Mouse (Mus musculus) neural tube, embryonic 12.5 days (tissue): ENCODE measurements around the gene Arl15. TPM values are rescaled to one million over a fixed set of nuclear protein-coding genes. Genes with fewer than 3 reads are reported as not detected.
A peak's percentile ranks its signal among the peaks of the same experiment; 100 is the strongest.

Source experiments
- ATAC-seq: fragments of 200-750 bp; cut with Nextera tagmentation; 2 replicates; pipeline ENCODE4 v1.8.0; 2017; ENCODE audit warnings: low read depth, mild to moderate bottlenecking, moderate TSS enrichment, moderate library complexity; ENCODE audit not compliant: low FRiP score
- H3K27ac ChIP-seq: fragments of 300-500 bp; sonication (generic); 2 replicates; pipeline ENCODE4 v1.5.1; 2016
- H3K27me3 ChIP-seq: fragments of 300-500 bp; sonication (generic); replicated peaks from 2 replicates; pipeline ENCODE4 v1.6.1; 2016; ENCODE audit warnings: mild to moderate bottlenecking
- H3K36me3 ChIP-seq: fragments of 300-500 bp; sonication (generic); 2 replicates; pipeline ENCODE4 v1.6.1; 2016; ENCODE audit warnings: mild to moderate bottlenecking
- H3K4me1 ChIP-seq: fragments of 300-500 bp; sonication (generic); 2 replicates; pipeline ENCODE4 v1.6.1; 2016
- H3K4me2 ChIP-seq: fragments of 300-500 bp; sonication (generic); replicated peaks from 2 replicates; pipeline ENCODE4 v1.6.1; 2016; ENCODE audit warnings: mild to moderate bottlenecking
- H3K4me3 ChIP-seq: fragments of 300-500 bp; sonication (generic); 2 replicates; pipeline ENCODE4 v1.5.1; 2016
- H3K9ac ChIP-seq: fragments of 300-500 bp; sonication (generic); 2 replicates; pipeline ENCODE4 v1.6.1; 2016; ENCODE audit warnings: mild to moderate bottlenecking
- H3K9me3 ChIP-seq: fragments of 300-500 bp; sonication (generic); 2 replicates; pipeline ENCODE4 v1.6.1; 2016; ENCODE audit warnings: mild to moderate bottlenecking
- WGBS: fragments of 180-500 bp; shearing (Covaris S2); methylation state at CpG from one replicate; pipeline ENCODE4 v1.1.7; 2016; 5-methylcytosine and 5-hydroxymethylcytosine counted together
- polyA plus RNA-seq: library from polyadenylated mRNA; unstranded; fragments of >200 nt; fragmentation: Nextera tagmentation; extraction: Ambion mirVana; gene quantifications from 2 replicates; pipeline ENCODE4 v1.2.1, GENCODE M21; 2016

The Arl15 gene
- polyA plus RNA-seq, 1 experiment from 2014 or later: 13.1 TPM

GRCm38 (mm10) chr13:113864893-113865292, 70.6 kb downstream of the Arl15 start:
- Histone ChIP-seq H3K27ac (no peak overlapping the region), H3K36me3 (no peaks in the 10 kb centered on the region), H3K4me2 (no peak overlapping the region), H3K4me3 (no peak overlapping the region), H3K9ac (no peak overlapping the region), H3K27me3 (no peaks in the 10 kb centered on the region), H3K9me3 (no peaks in the 10 kb centered on the region), H3K4me1 (no peaks in the 10 kb centered on the region)
- WGBS: 40% methylated on average over 1 of the region's 1 CpGs
- peak; percentile 71 for ATAC-seq

GRCm38 (mm10) chr13:113865378-113865777, 71.1 kb downstream of the Arl15 start:
- Histone ChIP-seq H3K36me3 (no peaks in the 10 kb centered on the region), H3K27me3 (no peaks in the 10 kb centered on the region), H3K27ac (no peak overlapping the region), H3K9me3 (no peaks in the 10 kb centered on the region), H3K4me1 (no peaks in the 10 kb centered on the region), H3K4me3 (no peak overlapping the region), H3K9ac (no peak overlapping the region), H3K4me2 (no peak overlapping the region)
- WGBS: 72% methylated on average over 6 of the region's 6 CpGs
- no peak for ATAC-seq

GRCm38 (mm10) chr13:113865806-113866205, 71.5 kb downstream of the Arl15 start:
- ATAC-seq: no peak
- H3K9me3 ChIP-seq: no peaks in the 10 kb centered on the region
- no peak overlapping the region for H3K4me3 ChIP-seq
- no peak overlapping the region for H3K27ac ChIP-seq
- H3K27me3 ChIP-seq: no peaks in the 10 kb centered on the region
- H3K4me1 ChIP-seq: no peaks in the 10 kb centered on the region
- H3K4me2 ChIP-seq: no peak overlapping the region
- WGBS: 41% methylated on average over 7 of the region's 7 CpGs
- no peaks in the 10 kb centered on the region for H3K36me3 ChIP-seq
- H3K9ac ChIP-seq: no peak overlapping the region

GRCm38 (mm10) chr13:113867736-113868135, 73.4 kb downstream of the Arl15 start:
- no peak overlapping the region for H3K27ac ChIP-seq
- no peaks in the 10 kb centered on the region for H3K27me3 ChIP-seq
- no peaks in the 10 kb centered on the region for H3K36me3 ChIP-seq
- H3K4me2 ChIP-seq: no peak overlapping the region
- 93% methylated on average over 2 of the region's 2 CpGs for WGBS
- no peak for ATAC-seq
- H3K9ac ChIP-seq: no peak overlapping the region
- no peaks in the 10 kb centered on the region for H3K9me3 ChIP-seq
- no peak overlapping the region for H3K4me3 ChIP-seq
- no peaks in the 10 kb centered on the region for H3K4me1 ChIP-seq

- Histone ChIP-seq H3K36me3 (no peaks in the 10 kb centered on the region), H3K9ac (no peak overlapping the region), H3K9me3 (no peaks in the 10 kb centered on the region), H3K4me3 (no peak overlapping the region), H3K27ac (no peak overlapping the region), H3K4me1 (no peaks in the 10 kb centered on the region), H3K4me2 (no peak overlapping the region), H3K27me3 (no peaks in the 10 kb centered on the region)
- 74% methylated on average over 20 of the region's 20 CpGs for WGBS
- peak; percentile 44; the same call in 1 of the 2 replicates for ATAC-seq
Measured at GRCm38 (mm10) chr13:113869212-113870205, 75.2 kb downstream of the Arl15 start.

- H3K9me3 ChIP-seq: no peaks in the 10 kb centered on the region
- H3K4me1 ChIP-seq: no peaks in the 10 kb centered on the region
- H3K27ac ChIP-seq: no peak overlapping the region
- no peak overlapping the region for H3K9ac ChIP-seq
- 94% methylated on average over 15 of the region's 15 CpGs for WGBS
- H3K4me3 ChIP-seq: no peak overlapping the region
- H3K4me2 ChIP-seq: no peak overlapping the region
- no peak for ATAC-seq
- no peaks in the 10 kb centered on the region for H3K36me3 ChIP-seq
- H3K27me3 ChIP-seq: no peaks in the 10 kb centered on the region
Measured at GRCm38 (mm10) chr13:113870403-113870802, 76.1 kb downstream of the Arl15 start.

- ATAC-seq: no peak
- no peaks in the 10 kb centered on the region for H3K4me1 ChIP-seq
- no peaks in the 10 kb centered on the region for H3K27me3 ChIP-seq
- H3K4me2 ChIP-seq: no peak overlapping the region
- H3K4me3 ChIP-seq: no peak overlapping the region
- WGBS: 88% methylated on average over 13 of the region's 13 CpGs
- H3K9me3 ChIP-seq: no peaks in the 10 kb centered on the region
- no peak overlapping the region for H3K27ac ChIP-seq
- no peak overlapping the region for H3K9ac ChIP-seq
- no peaks in the 10 kb centered on the region for H3K36me3 ChIP-seq
Measured at GRCm38 (mm10) chr13:113871853-113872252, 77.5 kb downstream of the Arl15 start.

GRCm38 (mm10) chr13:113875724-113876123, 81.4 kb downstream of the Arl15 start:
- no peaks in the 10 kb centered on the region for H3K36me3 ChIP-seq
- H3K27me3 ChIP-seq: no peaks in the 10 kb centered on the region
- no peak for ATAC-seq
- H3K9me3 ChIP-seq: no peaks in the 10 kb centered on the region
- no peak overlapping the region for H3K27ac ChIP-seq
- no peak overlapping the region for H3K9ac ChIP-seq
- WGBS: 76% methylated on average over 4 of the region's 4 CpGs
- H3K4me2 ChIP-seq: no peak overlapping the region
- peaks cover 17% of the 10 kb centered on the region for H3K4me1 ChIP-seq
- H3K4me3 ChIP-seq: no peak overlapping the region

GRCm38 (mm10) chr13:113877420-113877819, 83.1 kb downstream of the Arl15 start:
- Histone ChIP-seq H3K9me3 (no peaks in the 10 kb centered on the region), H3K4me1 (peaks cover 25% of the 10 kb centered on the region), H3K27ac (no peak overlapping the region), H3K4me3 (no peak overlapping the region), H3K27me3 (no peaks in the 10 kb centered on the region), H3K4me2 (no peak overlapping the region), H3K9ac (no peak overlapping the region), H3K36me3 (no peaks in the 10 kb centered on the region)
- WGBS: 15% methylated on average over 5 of the region's 5 CpGs
- ATAC-seq: no peak

- H3K4me2 ChIP-seq: no peak overlapping the region
Measured at GRCm38 (mm10) chr13:113878571-113878970, 84.3 kb downstream of the Arl15 start.

GRCm38 (mm10) chr13:113879651-113880327, 85.5 kb downstream of the Arl15 start:
- 16% methylated on average over 20 of the region's 20 CpGs for WGBS
- ATAC-seq: peak; percentile 84

More at GRCm38 (mm10) chr13:113878571-113878970, 84.3 kb downstream of the Arl15 start:
- ATAC-seq: no peak
- H3K36me3 ChIP-seq: no peaks in the 10 kb centered on the region
- no peak overlapping the region for H3K27ac ChIP-seq
- peaks cover 31% of the 10 kb centered on the region for H3K4me1 ChIP-seq
- 70% methylated on average over 12 of the region's 12 CpGs for WGBS
- no peak overlapping the region for H3K9ac ChIP-seq
- H3K4me3 ChIP-seq: no peak overlapping the region
- H3K27me3 ChIP-seq: no peaks in the 10 kb centered on the region
- H3K9me3 ChIP-seq: no peaks in the 10 kb centered on the region

GRCm38 (mm10) chr13:113880564-113881171, 86.4 kb downstream of the Arl15 start:
- Histone ChIP-seq H3K4me1 (peaks cover 31% of the 10 kb centered on the region), H3K36me3 (no peaks in the 10 kb centered on the region), H3K9ac (no peak overlapping the region), H3K4me2 (peak overlapping the region; percentile 53), H3K27ac (no peak overlapping the region), H3K9me3 (no peaks in the 10 kb centered on the region), H3K27me3 (no peaks in the 10 kb centered on the region), H3K4me3 (no peak overlapping the region)
- 15% methylated on average over 19 of the region's 19 CpGs for WGBS
- 0 out of 2 replicates have a peak, but pooled peaks have one; percentile 5 for ATAC-seq

More at GRCm38 (mm10) chr13:113879651-113880327, 85.5 kb downstream of the Arl15 start:
- H3K4me3 ChIP-seq: no peak overlapping the region
- H3K27ac ChIP-seq: no peak overlapping the region
- H3K4me2 ChIP-seq: peak overlapping the region; percentile 53
- H3K9me3 ChIP-seq: no peaks in the 10 kb centered on the region
- H3K36me3 ChIP-seq: no peaks in the 10 kb centered on the region
- no peak overlapping the region for H3K9ac ChIP-seq
- no peaks in the 10 kb centered on the region for H3K27me3 ChIP-seq
- peaks cover 31% of the 10 kb centered on the region for H3K4me1 ChIP-seq
